Mouse (Mus musculus) bone marrow, adult 2 months (tissue): ENCODE measurements around the gene Bik. TPM values are rescaled to one million over a fixed set of nuclear protein-coding genes. Genes with fewer than 3 reads are reported as not detected.

Source experiments
- H3K27ac ChIP-seq: fragments of 200-500 bp; 2 replicates; pipeline ENCODE4 v1.5.1; 2012; ENCODE audit warnings: low read depth, mild to moderate bottlenecking, control low read depth, inconsistent platforms, low read length; ENCODE audit not compliant: control insufficient read depth, poor library complexity, insufficient read depth
- H3K4me1 ChIP-seq: fragments of 200-500 bp; 2 replicates; pipeline ENCODE4 v1.6.1; 2011; ENCODE audit warnings: low read length; ENCODE audit not compliant: control insufficient read depth, insufficient read depth
- H3K4me3 ChIP-seq: fragments of 200-500 bp; replicated peaks from 2 replicates; pipeline ENCODE3; 2011; ENCODE audit warnings: mild to moderate bottlenecking, low read depth, low read length, control low read depth; ENCODE audit not compliant: control insufficient read depth
- CTCF ChIP-seq: fragments of 200-500 bp; IDR thresholded peaks from 2 replicates; pipeline ENCODE4 v1.5.1; 2011; ENCODE audit warnings: low read length, control low read depth; ENCODE audit not compliant: control insufficient read depth, insufficient read depth
- POLR2A ChIP-seq: fragments of 200-500 bp; IDR thresholded peaks from 2 replicates; pipeline ENCODE4 v1.6.1; 2011; ENCODE audit warnings: low read depth, mild to moderate bottlenecking, control low read depth, low read length, borderline replicate concordance; ENCODE audit not compliant: control insufficient read depth
- WGBS: fragments of 180-500 bp; shearing (Covaris S2); methylation state at CpG from one replicate; pipeline ENCODE4 v1.1.7; 2018; 5-methylcytosine and 5-hydroxymethylcytosine counted together
- polyA plus RNA-seq: library from polyadenylated mRNA; stranded (reverse); fragments of >200 nt; gene quantifications from 2 replicates; pipeline ENCODE4 v1.2.4, GENCODE M21; 2011; ENCODE audit warnings: low replicate concordance; ENCODE audit not compliant: missing spikeins, insufficient read depth, insufficient read length

Bik gene
- polyA plus RNA-seq, 1 experiment = 3.3 TPM

DNA sequence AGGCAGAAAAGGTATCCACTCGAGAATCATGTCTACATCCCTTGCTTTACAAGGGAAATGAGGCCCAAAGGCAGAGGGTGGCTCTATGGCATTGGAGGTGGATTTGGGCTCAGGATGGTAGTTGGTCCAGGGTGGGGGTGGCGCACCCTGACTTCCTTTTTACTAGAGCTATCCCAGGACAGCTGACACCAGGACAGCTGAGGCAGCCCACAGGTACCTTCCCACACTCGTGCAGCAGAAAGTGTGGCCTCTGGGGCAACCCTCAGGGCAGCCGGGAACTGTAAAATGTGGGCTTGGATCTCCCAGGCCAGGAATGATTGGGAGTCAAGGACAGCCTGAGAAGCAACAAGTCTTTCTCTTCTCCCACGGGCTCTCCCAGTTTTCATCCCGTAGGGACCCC, 65.1 kb downstream of the Bik start:
- no peak for TF ChIP-seq CTCF
- TF ChIP-seq POLR2A = no peak
- peak overlapping the region; percentile 99 for H3K27ac ChIP-seq
- H3K4me3 ChIP-seq = no peak overlapping the region
- WGBS = 78% methylated on average over 6 of the region's 6 CpGs
- no peaks in the 10 kb centered on the region for H3K4me1 ChIP-seq

DNA sequence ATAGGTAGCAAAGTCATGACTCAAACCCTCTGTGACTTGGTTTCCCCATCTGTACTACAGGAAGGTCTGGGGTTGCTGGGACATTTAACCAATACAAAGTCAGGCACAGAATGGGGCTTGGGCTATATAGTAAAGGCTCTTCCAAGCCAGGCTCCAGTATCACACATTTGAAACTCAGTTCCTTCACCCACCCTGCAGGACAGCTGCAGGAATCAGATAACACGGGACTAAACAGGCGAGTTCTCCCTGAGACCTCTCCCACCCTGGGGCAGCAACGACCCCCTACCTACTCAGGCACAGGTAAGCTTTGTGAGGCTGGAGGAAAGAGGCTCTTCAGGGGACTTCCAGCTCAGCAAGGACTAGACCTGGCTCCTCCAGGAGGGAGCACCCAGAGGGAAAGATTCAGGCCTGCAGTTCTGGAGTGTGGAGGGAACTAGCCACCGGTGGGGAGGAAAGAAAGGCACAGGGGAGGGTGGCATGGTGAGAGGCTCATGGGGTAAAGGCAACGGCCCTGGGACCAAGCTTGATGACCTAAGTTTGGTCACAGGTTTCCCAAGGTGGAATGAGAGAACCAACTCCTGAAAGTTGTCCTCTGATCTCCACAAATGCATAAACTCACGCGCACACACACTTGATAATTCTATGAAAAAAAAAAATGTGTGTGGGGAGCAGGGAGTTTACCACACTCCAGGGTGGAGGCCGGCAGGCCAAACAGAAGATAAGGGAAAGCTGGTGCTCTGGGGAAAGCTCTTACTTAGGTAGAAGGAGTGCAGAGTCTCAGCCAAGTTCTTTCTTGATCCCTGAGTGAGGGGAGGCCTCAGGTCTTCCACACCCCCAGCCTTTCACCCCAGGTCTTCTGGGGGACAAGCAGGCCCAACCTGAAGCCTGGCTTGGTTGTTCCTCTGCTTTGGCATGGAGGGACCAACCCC, 65.9 kb downstream of the Bik start:
- H3K4me1 ChIP-seq = no peaks in the 10 kb centered on the region
- peak overlapping the region; percentile 99 for H3K27ac ChIP-seq
- 0 out of 2 replicates have a peak, but pooled peaks have one; percentile 22 for TF ChIP-seq POLR2A
- no peak for TF ChIP-seq CTCF
- H3K4me3 ChIP-seq = peak overlapping the region; percentile 95
- WGBS = 61% methylated on average over 8 of the region's 8 CpGs

DNA sequence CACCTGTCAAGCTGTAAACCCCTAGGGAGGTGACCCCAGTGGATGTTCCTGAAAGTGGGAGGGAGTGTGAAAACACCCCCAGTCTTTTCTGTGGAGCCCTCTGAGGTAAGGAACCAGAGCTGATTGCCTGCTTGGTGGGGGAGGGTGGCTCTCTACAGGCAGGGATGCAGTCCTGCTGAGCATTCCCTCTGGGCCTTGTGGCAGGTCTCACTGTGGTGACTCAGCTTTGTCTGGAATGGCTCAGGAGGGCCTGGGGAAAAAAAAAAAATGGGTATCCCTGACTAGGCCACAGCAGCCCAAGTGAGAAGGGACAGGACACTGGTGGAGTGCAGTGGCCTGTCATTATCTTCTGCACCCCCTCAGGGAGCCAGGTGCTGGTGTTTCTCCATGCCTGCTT, 66.5 kb downstream of the Bik start:
- H3K27ac ChIP-seq = peak overlapping the region; percentile 99
- no peaks in the 10 kb centered on the region for H3K4me1 ChIP-seq
- no peak for TF ChIP-seq POLR2A
- TF ChIP-seq CTCF = no peak
- peak overlapping the region; percentile 95 for H3K4me3 ChIP-seq

DNA sequence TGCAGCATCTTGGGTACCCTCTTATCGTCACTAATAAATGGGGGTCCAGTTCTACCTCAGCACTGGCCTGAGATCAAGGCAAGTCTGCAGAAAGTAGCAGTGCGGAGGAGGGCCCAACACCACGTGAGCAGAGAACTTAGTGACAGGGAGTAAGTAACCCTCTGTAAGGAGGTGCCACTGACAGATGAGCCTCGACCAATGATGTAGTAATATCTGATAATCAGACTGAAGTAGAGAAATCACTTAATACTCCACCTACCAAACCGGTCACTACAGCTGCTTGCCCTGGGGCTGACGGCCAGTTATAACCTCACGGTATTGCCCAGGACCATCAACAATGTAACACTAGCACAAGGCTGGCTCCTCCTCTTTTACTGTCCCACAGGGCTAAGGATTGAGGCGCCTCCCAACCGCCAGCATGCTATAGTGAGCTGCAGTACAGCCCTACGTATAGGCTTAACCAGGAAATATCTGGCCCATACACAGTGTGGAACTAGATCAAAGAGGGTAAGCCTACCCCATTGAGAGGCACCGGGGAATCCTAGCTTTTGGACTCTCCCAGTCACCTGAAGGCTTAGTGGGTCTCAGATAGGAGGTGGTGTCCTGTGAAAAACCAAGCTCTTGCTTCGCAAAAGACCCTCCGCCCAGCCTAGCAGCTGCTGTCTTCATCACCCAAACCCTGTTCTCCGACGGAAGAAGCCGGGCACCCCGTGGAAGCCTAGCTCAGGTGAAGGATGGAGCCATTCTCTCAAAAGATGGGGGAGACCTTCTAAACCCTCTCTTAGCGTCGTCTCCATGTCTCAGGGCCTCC, 67.2 kb downstream of the Bik start:
- WGBS = 29% methylated on average over 19 of the region's 19 CpGs
- Histone ChIP-seq H3K4me3 (peak overlapping the region; percentile 95), H3K4me1 (no peaks in the 10 kb centered on the region), H3K27ac (peak overlapping the region; percentile 99)
- no peak for TF ChIP-seq CTCF
- no peak for TF ChIP-seq POLR2A

Other genes with a start within 250 kb of the Bik start
- 7.5 and 12.1 TPM in 2 replicates for gene Arfgap3, start 176.6 kb upstream of the Bik start, polyA plus RNA-seq
- gene Pacsin2, start 62.3 kb upstream of the Bik start, polyA plus RNA-seq = 47.6 and 48.2 TPM in 2 replicates
- gene Ttll1, start 16.0 kb upstream of the Bik start, polyA plus RNA-seq = 2.4 and 5.1 TPM in 2 replicates
- gene Tspo, start 36.7 kb downstream of the Bik start, polyA plus RNA-seq = 80.1 and 97.0 TPM in 2 replicates
- 5.4 and 11.0 TPM in 2 replicates for gene Mcat, start 36.9 kb downstream of the Bik start, polyA plus RNA-seq
- 18.6 and 19.8 TPM in 2 replicates for gene Ttll12, start 68.3 kb downstream of the Bik start, polyA plus RNA-seq
- 0.45 TPM in 1 of 2 replicates, not detected in the other for gene Scube1, start 198.2 kb downstream of the Bik start, polyA plus RNA-seq